ENCODE assay signal across 17 mouse cellular contexts in genomic region chr5:100704272-100704671, GRCm38 (mm10). TPM values are rescaled to one million over a fixed set of nuclear protein-coding genes. Genes with fewer than 3 reads are reported as not detected.
DNase-seq lines count a peak whose midpoint lies in the region; ATAC-seq and TF ChIP-seq lines count a peak whose summit lies in the region.
"Had no signal": no experiment of that assay in that cellular context is flagged by ENCODE, and none has a peak within 500 bp of the region (broad histone marks: within the 10 kb centered on the region; RNA-seq: fewer than 3 reads in every experiment).

No protein-coding gene starts in this region.

- no peak for TF ChIP-seq EP300 in heart, adult 2 months (IDR thresholded peaks at IDR 0.05; ENCODE audit: insufficient read depth, low read depth, low read length)
- TF ChIP-seq EP300 in lung, postnatal 0 days (IDR thresholded peaks at IDR 0.05): no peak

- POLR2A ChIA-PET in Patski (lab: Charles Lee): interaction anchor here (0.5 kb wide), 1 partner anchor 14 kb away, joined by 7 read pairs; no protein-coding TSS in a partner anchor

- no peaks in the 10 kb centered on the region for H3K9me3 ChIP-seq in lung, postnatal 0 days (ENCODE audit: low read length)
- H3K9me3 ChIP-seq: hindbrain, embryonic 12.5 days; liver, embryonic 15.5 days; neural tube, embryonic 13.5 days had no signal

- intact Hi-C loops in heart, adult 2 months (cut with DNase I): no loop called here

- TF ChIP-seq CTCF in heart, adult 2 months (IDR thresholded peaks at IDR 0.05): peak; percentile 26; the same call in 1 of the 2 replicates
- peak; percentile 21 for TF ChIP-seq CTCF in lung, postnatal 0 days (IDR thresholded peaks at IDR 0.05)
- TF ChIP-seq CTCF in Patski (IDR thresholded peaks at IDR 0.05): peak; percentile 77
- no peak for TF ChIP-seq CTCF in cerebellum, adult 2 months (IDR thresholded peaks at IDR 0.05; ENCODE audit: borderline replicate concordance, insufficient read depth, low read depth, low read length)

- no peak for ATAC-seq in lung, postnatal 0 days
- ATAC-seq in Patski: no peak

- CTCF ChIA-PET in Patski (lab: Charles Lee): interaction anchor here (1.8 kb wide), 1 partner anchor 29 kb away, joined by 7 read pairs; the partner anchor contains the start of gene Coq2

- no peak for TF ChIP-seq POLR2A in heart, adult 2 months (IDR thresholded peaks at IDR 0.05; ENCODE audit: insufficient read depth, low read depth, low read length)
- TF ChIP-seq POLR2A in cerebellum, adult 2 months (IDR thresholded peaks at IDR 0.05; ENCODE audit: borderline replicate concordance, insufficient read depth, low read length): no peak

- no peaks in the 10 kb centered on the region for H3K36me3 ChIP-seq in heart, adult 2 months (ENCODE audit: control insufficient read depth, insufficient read depth, low read length)
- no peaks in the 10 kb centered on the region for H3K36me3 ChIP-seq in lung, postnatal 0 days (ENCODE audit: insufficient read depth, low read length)
- H3K36me3 ChIP-seq: hindbrain, embryonic 12.5 days; liver, embryonic 15.5 days; neural tube, embryonic 13.5 days had no signal

- H3K4me1 ChIP-seq in heart, adult 2 months (ENCODE audit: control insufficient read depth, insufficient read depth, low read length): no peaks in the 10 kb centered on the region
- H3K4me1 ChIP-seq in lung, postnatal 0 days (ENCODE audit: insufficient read depth, low read depth, low read length): no peaks in the 10 kb centered on the region
- no peaks in the 10 kb centered on the region for H3K4me1 ChIP-seq in cerebellum, adult 2 months (ENCODE audit: control insufficient read depth, insufficient read depth, low read length)
- H3K4me1 ChIP-seq: liver, embryonic 15.5 days; neural tube, embryonic 13.5 days had no signal

- in situ Hi-C loops in Patski (cut with MboI; ENCODE audit: low pct_unique_long_range_greater_than_20kb): loop anchor here (25.0 kb wide), 1 partner anchor 983 kb away; no protein-coding TSS in a partner anchor

- no peak for DNase-seq in heart, adult 2 months
- DNase-seq in heart, adult 18-20 months: no peak
- DNase-seq in lung, postnatal 0 days (ENCODE audit: low spot score): no peak
- no peak for DNase-seq in lung, postnatal 10 days
- DNase-seq in Patski (ENCODE audit: low read depth, low spot score): no peak
- DNase-seq in cerebellum, postnatal 4 days (ENCODE audit: low spot score in 2 of 2): no peak
- DNase-seq in cerebellum, adult 2 months: no peak
- DNase-seq in thymus, postnatal 36 days: no peak
- DNase-seq: cerebellum, adult 11 months; gastrocnemius, postnatal 10 days; heart, postnatal 10 days; kidney, postnatal 10 days; right cerebral cortex, postnatal 14 days; thymus, postnatal 25 days had no signal

- WGBS in heart, adult 2 months: 92% methylated on average over 2 of the region's 2 CpGs
- WGBS in lung, postnatal 0 days: 97% methylated on average over 2 of the region's 2 CpGs
- WGBS in cerebellum, adult 2 months: over 99% methylated on average over 2 of the region's 2 CpGs

- no peak overlapping the region for H3K27ac ChIP-seq in heart, adult 2 months
- no peak overlapping the region for H3K27ac ChIP-seq in lung, postnatal 0 days (ENCODE audit: low read length)
- H3K27ac ChIP-seq in cerebellum, adult 2 months (ENCODE audit: insufficient read depth, low read length): no peak overlapping the region
- H3K27ac ChIP-seq: hindbrain, embryonic 12.5 days; liver, embryonic 15.5 days; neural tube, embryonic 13.5 days had no signal

- no peak overlapping the region for H3K9ac ChIP-seq in heart, adult 2 months (ENCODE audit: low read depth, low read length)
- no peak overlapping the region for H3K9ac ChIP-seq in lung, postnatal 0 days (replicated peaks; ENCODE audit: low read depth)
- H3K9ac ChIP-seq: hindbrain, embryonic 12.5 days; liver, embryonic 15.5 days; neural tube, embryonic 13.5 days had no signal

- no peak overlapping the region for H3K4me2 ChIP-seq in lung, postnatal 0 days (replicated peaks; ENCODE audit: low read depth, low read length)
- H3K4me2 ChIP-seq: hindbrain, embryonic 12.5 days; liver, embryonic 15.5 days; neural tube, embryonic 13.5 days had no signal

- no peak overlapping the region for H3K4me3 ChIP-seq in heart, adult 2 months
- no peak overlapping the region for H3K4me3 ChIP-seq in lung, postnatal 0 days (ENCODE audit: low read depth, low read length)
- no peak overlapping the region for H3K4me3 ChIP-seq in cerebellum, adult 2 months (replicated peaks; ENCODE audit: insufficient read depth, low read depth, low read length)
- H3K4me3 ChIP-seq: hindbrain, embryonic 12.5 days; liver, embryonic 15.5 days; neural tube, embryonic 13.5 days had no signal

- H3K27me3 ChIP-seq in heart, adult 2 months (ENCODE audit: control insufficient read depth, insufficient read depth, low read length): no peaks in the 10 kb centered on the region
- no peaks in the 10 kb centered on the region for H3K27me3 ChIP-seq in lung, postnatal 0 days (replicated peaks; ENCODE audit: insufficient read depth, low read length)
- H3K27me3 ChIP-seq in Patski: no peaks in the 10 kb centered on the region
- H3K27me3 ChIP-seq in cerebellum, adult 2 months (ENCODE audit: control insufficient read depth, insufficient read depth, low read length): no peaks in the 10 kb centered on the region
- H3K27me3 ChIP-seq: hindbrain, embryonic 12.5 days; liver, embryonic 15.5 days; neural tube, embryonic 13.5 days had no signal

- H3K79me2 ChIP-seq in heart, adult 2 months (replicated peaks; ENCODE audit: control insufficient read depth, insufficient read depth, low read length): no peaks in the 10 kb centered on the region

RNA-seq across cellular contexts. Expression of gene Hpse, which starts 15.2 kb away (rescaled TPM):
- 1 to 10 TPM; 1.0 to 2.3 TPM for total RNA-seq in heart, adult 2 months (2021)
- polyA plus RNA-seq in heart, adult 2 months (2012; rRNA removed): 0.88 and 1.2 TPM in 2 replicates
- total RNA-seq in heart, adult 18-20 months (2021): 1 to 10 TPM; 1.0 to 1.8 TPM
- 3.0 and 3.6 TPM in 2 replicates for polyA plus RNA-seq in lung, postnatal 0 days (2015; fragmentation: Nextera tagmentation; extraction: Ambion mirVana)
- polyA plus RNA-seq in Patski (2021): 1.6 TPM
- 0.35 and 0.67 TPM in 2 replicates for polyA plus RNA-seq in cerebellum, adult 2 months (2012; rRNA removed)

RNA-seq across cellular contexts. Expression of gene Coq2, which starts 29.3 kb away (rescaled TPM):
- 100 to 1,000 TPM in 1 of 2 experiments, 10 to 100 TPM in 1; 95.9 to 109 TPM for total RNA-seq in heart, adult 2 months (2021)
- polyA plus RNA-seq in heart, adult 2 months (2012; rRNA removed): 106 and 161 TPM in 2 replicates
- 100 to 1,000 TPM; 104 to 107 TPM for total RNA-seq in heart, adult 18-20 months (2021)
- polyA plus RNA-seq in lung, postnatal 0 days (2015; fragmentation: Nextera tagmentation; extraction: Ambion mirVana): 34.3 and 35.5 TPM in 2 replicates
- polyA plus RNA-seq in Patski (2021): 83.6 TPM
- polyA plus RNA-seq in cerebellum, adult 2 months (2012; rRNA removed): 108 and 112 TPM in 2 replicates
